Mouse (Mus musculus) embryo, embryonic 10.5 days (tissue): ENCODE measurements around the gene Gm1673.
"Not testable (repeated sequence)": the region's sequence is repeated elsewhere in the genome, so short reads cannot be mapped to it uniquely, and the experiment has no call there.

Experiments used
- DNase-seq: peaks from one replicate; pipeline ENCODE4 v3.0.0-alpha.2; 2015; ENCODE audit warnings: low spot score

Gm1673 gene

DNA sequence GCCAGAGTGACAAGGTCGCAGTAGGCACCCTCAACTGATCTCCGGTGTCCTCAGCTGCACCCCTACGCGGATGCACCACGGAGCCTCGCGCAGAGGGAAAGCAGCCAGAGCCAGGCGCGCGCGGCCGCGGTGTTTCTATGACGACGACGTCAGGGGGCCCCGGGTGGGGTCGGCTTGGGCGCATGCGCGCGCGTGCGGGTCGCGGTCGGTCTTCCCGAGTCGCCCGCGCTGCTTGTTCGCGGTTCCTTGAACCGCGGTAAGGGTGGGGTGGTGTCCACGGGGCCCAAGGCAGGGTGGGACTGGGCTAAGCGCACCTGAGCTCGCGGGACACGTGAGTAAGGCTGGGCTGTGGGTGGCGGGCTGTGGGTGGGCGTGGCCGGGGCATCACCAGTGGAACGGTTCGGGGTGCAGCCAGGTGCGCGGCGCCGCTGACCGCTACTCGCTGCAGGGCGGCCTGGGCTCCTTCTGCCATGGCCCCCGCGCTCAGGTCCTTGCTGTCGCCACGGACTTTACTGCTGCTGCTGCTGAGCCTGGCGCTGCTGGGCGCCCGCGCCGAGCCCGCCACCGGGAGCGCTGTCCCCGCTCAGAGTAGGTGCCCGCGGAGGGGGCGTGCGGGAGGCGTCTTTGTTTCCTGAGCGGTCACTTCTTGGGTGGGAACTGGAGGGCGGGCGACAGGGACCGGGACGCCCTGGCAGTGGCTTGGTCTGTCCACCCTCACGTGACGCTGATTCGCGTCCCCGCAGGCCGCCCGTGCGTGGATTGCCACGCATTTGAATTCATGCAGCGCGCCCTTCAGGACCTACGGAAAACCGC lies at the start of gene Gm1673:
TSS of gene Gm1673 (plus strand) at position 125 of the 813 bp plus-strand sequence.
- DNase-seq = peak; percentile 92

DNA sequence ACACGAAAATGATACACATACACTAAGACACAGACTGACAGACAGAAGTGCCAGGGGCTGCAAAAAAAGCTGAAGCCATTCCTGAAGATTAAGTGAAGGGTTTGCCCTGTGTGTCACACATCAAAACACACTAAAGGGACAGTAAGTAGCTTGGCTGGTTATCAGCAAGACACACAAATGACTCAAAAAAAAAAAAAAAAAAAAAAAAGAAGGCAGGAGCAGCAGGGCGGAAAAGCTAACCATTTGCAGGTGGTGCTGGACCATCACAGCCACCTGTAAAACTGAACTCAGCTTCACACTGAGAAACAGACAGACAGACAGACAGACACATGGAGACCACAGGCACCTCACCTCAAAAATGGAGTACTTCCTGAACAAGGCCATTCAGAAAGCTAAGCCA lies 49.2 kb upstream of the Gm1673 start:
- DNase-seq = no peak

DNA sequence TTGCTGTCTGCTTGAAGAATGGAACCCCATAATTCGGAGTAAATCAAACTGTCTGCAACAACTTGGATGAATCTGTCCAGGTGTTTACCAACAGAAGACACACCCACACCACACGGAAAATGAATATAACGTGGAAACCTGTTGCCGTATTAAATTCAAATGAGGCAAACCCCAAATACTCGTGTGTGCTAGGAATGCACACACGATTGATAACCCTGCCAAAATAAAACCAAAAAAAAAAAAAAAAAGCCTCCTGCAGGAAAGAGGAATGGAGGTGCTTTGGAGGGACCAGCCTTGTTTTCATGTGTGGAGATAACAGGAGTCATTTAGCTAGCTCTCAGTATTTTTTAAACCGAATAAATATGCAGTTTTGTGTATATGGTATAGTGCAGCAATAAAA lies 48.4 kb upstream of the Gm1673 start:
- no peak for DNase-seq

DNA sequence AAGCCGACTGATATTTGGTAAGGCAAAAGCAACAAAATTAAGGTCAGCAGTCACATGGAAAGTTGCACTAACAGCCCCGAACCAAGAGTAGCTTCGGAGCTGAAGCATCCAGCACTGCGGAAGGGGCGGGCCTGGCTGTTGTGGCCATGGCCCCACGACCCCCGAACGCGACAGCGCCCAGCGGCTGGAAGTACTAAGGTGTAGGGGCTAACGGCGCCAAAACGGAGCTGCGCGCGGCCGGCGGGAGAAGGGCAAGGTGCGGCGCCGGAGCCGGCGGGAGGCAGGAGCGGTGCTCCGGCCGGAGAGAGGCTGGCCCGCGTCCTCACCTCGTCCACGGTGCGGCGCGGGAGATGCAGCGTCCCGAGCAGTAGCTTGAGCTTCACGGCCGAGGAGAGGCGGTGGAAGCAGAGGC lies 47.5 kb upstream of the Gm1673 start:
- peak; percentile 66 for DNase-seq

DNA sequence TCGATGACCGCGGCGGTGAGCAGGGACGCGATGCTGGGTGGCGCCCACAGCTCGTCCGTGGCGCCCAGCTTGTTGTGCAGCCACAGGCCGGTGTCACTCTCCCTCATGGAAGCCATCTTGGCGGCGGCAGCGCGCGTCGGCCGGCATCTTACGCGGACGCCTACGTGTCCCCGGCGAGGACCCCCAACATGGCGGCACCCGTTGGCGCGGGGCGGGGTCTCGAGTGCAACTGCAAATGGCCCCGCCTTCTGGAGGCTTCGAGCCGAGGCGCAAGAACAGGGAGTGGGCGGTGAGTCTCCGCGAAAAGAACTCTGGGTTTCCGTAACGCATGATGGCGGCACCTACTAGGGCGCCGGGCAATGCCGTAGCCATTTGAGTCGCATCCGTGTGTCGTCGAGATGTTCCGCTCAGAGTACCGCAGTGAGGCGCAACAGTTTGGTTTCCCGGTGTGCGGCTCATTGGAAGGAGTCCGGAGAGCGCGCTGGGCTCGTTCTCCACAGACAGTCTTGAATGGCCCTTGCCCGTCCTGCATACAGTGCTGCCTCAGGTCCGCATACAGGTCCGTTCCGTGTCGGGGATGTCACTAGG lies 47.0 kb upstream of the Gm1673 start, which contains the start of gene Nelfa:
TSS of gene Nelfa (minus strand) at position 294 of the 588 bp plus-strand sequence.
- DNase-seq = peak; percentile 100

DNA sequence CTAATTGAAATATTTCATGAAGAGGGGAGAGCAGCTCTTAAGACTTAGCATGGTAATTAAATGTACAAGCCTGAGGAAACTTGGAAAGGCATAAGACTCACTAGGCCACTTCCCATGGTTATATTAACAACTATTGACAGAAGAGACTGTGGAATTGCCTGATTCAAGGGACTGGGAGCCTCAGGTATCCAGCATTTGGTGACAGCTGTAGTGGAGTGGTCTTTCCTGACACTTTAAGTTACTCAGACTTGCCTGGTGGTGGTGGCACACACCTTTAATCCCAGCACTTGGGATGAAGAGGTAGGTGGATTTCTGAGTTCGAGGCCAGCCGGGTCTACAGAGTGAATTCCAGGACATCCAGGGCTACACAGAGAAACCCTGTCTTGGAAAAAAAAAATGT lies 46.0 kb upstream of the Gm1673 start:
- DNase-seq = no peak

DNA sequence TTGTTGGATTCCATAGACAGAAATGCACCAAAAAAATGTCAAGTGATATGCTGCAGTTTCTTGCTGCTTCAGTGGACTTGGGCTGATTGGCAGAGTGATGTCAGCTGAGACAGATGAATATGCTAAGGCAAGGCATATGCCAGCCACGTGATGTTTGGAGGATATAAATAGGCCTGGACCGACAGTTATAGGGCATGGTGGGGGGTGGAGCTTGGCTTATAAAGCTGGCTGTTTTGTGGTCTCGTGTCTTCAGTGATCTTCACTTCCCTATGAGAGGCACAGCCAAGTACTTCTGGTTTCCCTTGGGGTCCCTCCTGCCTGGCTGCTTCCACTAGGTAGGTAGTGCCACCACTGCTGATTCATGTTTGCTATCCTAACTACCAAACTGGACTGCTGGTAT lies 44.8 kb upstream of the Gm1673 start:
- DNase-seq = no peak

DNA sequence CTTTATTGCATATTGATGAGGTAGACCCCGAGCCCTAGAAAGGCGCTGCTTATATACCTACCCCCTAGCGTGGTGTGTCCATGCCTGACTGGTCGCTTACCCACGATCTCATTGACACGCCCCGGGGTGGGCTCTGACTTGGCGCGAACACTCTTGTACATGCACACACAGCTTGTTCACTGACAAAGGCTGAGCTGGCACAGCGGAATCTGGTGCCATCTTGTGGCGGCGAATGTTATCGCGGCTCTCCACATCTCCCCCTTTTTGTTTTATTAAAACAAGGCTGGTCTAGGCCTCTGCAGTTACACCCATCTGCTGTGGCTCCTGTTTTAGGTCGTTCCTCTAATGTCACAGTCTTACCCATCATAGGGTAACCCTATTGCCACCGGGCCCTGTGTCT lies 36.2 kb upstream of the Gm1673 start:
- DNase-seq = not testable (repeated sequence)

DNA sequence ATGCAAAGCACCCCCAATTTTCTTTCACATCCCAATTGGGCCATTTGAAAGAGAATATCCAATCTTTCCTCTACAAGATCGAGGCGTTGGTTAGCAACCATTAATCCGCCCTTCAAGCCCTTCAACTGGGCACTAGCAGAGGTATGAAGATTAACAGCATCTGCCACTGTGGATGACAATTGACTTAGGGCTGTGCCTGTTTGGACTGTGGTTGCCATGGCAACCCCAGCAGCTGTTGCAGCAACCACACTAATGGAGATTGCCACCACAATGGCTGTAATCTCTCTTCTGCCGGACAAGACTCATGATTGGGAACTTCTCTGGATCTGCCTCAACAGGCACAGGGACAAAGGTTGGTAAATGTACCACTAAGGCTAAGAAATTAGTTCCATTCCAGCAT lies 34.9 kb upstream of the Gm1673 start:
- peak; percentile 23 for DNase-seq

DNA sequence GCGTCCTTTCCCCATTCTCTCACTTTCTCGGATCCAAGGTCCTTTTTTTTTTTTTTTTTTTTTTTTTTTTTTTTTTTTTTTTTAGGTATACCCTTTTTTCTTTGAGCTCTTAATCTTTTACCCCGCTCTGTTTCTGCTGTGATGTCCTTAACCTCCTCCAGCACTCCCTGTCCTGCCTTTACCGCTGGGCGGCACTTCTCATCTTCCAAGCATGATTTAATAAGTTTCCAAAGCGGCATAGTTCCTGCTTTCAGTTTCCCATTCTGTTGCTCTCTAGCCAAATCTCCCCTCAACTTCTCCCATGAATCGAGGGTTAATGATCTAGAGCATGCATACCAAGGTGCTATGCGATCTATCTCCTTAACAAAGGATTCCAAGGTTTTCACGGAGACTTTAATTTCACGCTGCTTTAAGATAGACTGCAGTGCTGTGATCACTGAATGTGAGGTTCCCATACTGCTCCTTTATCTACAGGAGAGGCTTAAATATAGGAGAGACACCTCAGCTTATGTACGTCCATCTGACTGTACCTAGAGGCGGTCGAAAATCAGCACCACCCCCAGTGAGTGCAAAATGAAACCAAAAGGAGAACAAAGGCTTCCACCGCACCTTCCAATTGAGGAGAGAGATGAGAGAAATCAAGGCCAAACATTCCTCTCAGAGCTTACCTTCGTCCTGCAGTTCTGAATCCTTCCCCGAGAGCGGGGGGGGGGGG lies 29.6 kb upstream of the Gm1673 start:
- no peak for DNase-seq

DNA sequence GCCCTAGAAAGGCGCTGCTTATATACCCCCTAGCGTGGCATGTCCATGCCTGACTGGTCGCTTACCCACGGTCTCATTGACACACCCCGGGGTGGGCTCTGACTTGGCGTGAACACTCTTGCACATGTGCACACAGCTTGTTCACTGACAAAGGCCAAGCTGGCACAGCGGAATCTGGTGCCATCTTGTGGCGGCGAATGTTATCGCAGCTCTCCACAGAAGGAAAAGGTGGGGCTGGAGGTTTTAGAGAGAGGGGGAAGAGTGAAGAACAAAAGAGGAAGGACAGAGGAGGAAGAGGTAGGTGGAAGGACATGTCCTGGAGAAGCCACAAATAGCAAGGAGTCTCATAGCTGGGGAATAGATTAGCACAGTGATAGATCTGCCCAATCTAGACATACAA lies 28.9 kb upstream of the Gm1673 start:
- DNase-seq = peak; percentile 74

DNA sequence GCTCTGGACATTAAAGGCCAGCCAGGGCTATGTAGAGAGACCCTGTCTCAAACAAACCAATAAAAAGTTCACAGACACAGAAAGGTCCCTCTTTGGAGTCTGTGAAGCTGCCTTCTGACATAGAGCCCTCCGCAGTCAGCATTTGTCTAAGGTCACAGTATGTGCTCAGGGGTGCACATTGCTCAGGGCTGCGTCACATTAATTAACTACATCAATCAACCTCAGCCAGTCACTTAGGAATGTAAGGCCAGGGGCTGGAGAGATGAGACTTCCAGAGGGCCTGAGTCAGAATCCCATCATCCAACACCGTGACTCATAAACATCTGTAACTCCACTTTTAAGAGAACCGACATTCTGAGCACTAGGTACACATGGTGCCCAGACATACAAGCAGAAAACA lies 27.4 kb upstream of the Gm1673 start:
- no peak for DNase-seq

DNA sequence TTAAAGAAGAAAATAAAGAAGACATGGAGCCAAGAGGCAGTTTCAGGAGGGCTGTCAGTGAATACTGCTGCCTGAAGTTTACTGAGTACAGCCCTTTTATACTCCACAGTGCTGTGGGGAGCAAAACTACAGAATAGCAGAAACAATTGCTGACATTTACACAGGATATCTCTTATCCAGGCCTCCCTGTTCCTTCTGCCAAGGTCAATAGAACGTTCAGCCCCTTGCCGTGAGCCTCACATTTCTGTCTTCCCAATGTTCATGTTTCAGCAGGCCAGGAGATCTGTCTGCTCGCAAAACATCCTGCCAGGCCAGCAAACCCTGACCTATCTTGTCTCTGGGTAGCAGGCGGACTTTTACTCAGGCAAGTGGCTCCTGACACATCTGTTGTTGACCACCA lies 23.9 kb upstream of the Gm1673 start:
- DNase-seq = no peak

DNA sequence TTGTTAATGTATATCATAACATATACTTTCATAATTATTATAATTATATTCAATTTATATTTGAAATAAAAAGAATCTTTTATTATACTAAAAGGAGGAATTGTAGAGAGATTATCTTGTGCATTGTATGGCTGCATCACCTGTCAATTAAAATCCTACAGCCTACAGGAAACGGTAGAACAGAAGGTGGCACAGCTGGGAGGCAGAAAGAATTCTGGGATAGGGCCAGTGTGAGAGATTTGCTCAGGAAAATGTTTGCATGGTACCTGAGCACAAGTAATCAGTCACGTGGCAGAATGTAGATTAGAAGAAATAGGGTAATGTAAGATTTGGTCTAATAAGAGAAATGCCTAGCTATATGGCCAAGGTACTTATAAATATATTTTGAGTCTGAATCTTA lies 8.5 kb upstream of the Gm1673 start:
- no peak for DNase-seq

DNA sequence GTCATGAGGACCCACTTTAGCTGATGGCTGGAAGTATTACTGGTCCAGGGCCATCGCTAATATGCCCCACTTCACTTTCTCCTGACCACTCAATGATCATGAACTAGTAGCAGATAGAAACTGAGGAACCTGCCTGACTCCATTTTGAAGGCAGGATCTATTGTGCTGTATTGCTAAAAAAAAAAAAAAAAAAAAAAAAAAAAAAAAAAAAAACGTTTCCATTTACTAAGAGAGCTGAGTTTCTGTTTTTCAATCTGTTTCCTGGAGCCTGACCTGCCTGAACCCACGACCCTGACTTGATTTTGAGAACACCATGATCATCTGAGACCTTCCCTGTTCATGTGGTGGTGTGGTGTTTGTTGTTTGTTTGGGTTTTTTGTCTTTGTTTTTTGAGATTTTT lies 7.0 kb upstream of the Gm1673 start:
- no peak for DNase-seq

DNA sequence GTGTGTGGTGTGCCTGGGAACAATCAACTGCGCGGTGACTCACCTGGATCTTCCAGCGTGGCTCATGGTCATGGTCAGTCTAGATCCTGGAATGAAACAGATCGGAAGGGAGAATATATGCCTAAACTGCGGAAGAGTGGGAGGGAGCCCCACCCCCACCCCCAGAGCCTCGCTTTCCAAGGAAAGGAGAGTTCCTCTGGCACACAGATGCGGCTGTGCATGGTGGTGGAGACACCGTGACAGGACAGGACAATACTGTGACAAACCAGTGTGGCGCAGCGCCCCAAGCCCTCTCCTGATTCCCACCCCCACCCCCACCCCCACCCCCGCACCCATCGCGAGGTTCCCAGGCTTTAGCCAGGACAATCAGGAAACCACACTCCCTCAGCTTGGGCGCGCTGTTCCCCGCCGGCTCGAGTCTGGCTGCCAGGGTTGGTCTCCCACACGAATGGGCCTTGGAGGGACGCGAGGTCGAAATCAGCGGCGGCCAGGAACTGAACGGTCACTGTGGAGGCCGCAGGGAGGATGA lies 438 bp upstream of the Gm1673 start:
- DNase-seq = peak; percentile 15

DNA sequence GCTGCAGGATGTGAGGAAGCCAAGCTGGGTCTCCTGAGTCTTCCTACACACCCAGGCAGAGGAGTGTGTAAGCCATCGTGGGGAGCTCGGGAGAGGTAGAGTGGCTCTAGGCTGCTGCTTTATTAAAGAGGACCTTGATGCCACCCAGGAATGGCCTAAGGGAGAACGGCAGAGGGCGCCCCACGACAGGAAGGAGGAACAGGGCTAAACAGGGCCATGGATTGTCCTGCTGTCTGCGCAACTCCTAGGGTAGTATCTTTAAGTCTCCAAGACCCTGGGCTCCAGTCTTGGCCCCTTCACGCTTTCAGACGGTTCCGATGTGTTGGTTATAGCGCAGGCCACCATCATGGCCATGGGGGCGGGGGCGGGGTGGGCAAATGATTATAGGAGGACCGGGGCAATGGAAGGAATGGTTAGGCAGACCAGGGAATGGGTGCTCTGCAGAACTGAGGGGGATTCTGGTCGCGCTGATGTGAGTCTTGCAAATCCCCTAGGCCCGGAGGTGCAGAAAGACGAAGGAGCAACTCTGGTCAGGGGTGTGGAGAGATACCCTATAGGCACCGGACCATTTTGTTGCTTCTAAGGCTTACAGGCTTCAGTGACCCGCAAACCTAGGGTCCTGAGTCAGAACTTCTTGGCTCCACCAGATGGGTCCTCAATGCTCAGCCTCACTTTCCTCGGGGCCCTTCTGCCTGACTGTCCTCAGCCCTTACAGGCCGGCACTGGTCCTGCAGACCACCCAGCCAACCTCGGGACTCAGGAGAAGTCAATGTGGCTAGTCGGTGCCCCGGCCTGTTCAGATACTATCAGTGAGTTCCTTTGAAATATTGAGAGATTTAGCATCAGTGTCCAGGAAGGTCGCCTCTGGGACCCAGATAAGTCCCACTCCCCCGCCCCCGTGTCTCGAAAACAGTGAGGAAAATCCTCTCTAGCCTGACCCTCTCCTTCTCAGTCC lies 11.7 kb downstream of the Gm1673 start:
- DNase-seq = peak; percentile 64

DNA sequence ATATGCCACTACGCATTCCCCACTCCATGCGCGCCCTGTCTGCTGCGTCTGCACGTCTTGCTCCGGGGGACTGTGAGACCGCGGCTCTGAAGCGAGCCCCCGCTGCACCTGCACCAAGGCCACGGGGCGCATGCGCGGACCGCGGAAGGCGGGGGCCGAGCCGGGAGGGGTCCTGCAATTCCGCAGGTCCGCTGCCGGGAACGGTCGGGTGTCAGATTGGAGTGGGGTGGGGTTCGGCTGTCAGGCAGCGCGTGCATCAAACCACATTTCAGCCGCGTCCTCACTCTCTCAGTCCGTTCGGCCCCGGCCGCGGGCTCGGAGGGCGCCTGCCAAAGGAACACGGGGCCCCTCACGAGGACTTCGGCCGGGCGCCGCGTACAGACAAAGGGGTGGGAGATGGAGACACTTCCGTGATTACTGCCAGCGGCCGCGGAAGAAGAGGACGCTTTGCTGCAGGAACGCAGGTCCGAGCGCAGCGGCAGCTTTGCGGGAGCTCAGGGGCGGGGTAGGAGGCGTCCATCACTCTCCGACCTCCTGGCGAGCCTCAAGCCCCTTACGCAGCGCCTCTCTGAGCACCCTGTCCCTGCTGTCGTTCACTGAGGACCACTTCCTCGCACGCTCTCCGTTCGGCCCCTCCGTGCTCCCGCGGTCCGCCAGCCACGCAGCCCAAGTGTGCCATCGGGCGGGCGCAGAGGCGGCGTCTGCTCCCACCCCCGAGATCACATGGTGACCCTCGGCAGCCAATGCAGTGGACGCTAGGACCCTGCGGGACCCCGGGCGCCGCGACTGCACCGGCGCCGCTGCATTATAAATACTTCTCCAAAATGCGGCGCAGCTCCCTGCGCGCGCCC lies 12.8 kb downstream of the Gm1673 start, which contains the start of gene Nat8l:
TSS of gene Nat8l (plus strand) at position 142 of the 851 bp plus-strand sequence.
- DNase-seq = peak; percentile 90

DNA sequence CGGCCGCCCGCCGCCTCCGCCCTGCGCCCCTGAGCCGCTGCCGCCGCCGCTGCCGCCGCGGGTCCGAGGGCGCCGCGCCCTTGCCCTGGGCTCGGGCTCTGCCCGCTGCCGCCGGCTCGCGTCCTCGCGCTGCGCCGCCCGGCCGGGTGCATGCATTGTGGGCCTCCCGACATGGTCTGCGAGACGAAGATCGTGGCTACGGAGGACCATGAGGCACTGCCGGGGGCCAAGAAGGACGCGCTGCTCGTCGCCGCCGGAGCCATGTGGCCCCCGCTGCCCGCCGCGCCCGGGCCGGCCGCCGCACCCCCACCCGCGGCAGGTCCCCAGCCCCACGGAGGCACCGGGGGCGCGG lies 13.4 kb downstream of the Gm1673 start:
- DNase-seq = no peak

DNA sequence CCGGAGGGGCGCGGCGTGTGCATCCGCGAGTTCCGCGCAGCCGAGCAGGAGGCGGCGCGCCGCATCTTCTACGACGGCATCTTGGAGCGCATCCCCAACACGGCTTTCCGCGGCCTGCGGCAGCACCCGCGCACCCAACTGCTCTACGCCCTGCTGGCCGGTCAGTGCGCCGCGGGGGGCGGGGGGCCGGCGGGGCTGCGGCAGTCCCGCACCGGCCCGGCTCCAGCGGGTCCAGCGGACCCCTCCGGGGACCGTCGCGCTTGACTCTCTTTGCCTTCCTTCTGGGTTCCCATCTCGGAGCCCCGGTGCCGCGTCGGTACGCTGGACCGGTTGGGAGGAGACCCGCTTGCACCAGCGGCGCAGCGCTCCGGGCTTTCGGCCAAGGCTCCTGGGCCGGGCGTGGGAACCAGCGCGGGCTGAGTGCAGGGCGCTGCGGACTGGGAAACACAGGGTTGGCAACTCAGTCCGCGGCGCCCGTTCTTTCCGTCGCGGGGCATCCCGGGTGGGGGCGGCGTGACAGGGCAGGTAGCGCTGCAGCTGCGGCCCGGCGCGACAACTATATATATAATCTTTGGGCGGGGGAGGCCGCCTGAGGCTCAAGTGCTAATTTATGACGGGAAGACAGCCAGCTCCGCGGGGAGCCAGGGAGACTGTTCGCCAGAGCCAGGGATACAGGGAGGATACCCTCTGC lies 14.0 kb downstream of the Gm1673 start:
- DNase-seq = peak; percentile 39
